ENCODE assay signal across 7 mouse cellular contexts in the genomic region with DNA sequence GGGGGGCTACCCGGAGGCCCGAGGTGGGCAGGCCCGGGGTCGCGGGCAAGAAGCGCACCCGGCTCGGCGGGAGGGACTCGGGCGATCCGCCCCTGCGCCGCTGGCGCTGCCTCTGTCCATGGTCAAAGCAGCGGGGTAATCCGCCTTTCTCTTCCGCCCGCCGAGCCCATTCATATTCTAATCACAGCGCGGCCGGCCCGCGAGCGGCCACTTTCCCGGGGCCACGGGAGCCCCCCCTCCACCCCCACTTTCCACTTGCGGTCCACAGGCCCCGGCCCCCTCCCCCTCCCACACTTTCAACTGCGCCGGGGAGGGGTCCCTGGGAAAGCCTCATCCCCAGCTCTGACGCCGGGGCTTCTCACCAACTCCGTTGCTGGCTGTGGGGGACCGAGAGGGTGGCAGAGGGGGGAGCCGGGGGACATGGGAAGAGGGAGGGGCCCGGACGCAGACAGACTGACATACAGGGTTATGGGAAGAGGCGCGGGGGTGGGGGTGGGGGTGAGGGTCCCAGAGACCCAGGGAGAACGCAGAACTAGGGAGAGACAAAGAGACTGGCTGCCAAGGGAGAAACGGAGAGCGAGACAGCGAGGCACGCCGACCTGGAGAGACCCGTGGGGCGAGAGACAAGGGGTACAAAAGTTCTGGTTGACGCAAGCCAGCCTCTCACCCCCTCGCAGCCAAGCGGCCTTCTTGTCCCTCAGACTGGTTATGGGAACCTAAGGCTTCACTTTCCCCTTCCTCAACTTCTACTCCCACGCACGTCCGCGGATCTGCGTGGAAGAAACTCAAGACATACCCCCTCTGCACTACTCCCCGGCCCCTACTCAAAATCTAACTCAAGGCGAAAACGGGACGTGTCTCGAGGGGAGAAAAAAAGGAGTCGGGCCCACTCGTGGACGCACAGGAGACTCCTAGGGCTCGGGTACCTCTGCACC. TPM values are rescaled to one million over a fixed set of nuclear protein-coding genes. Genes with fewer than 3 reads are reported as not detected.
DNase-seq lines count a peak whose midpoint lies in the region; ATAC-seq and TF ChIP-seq lines count a peak whose summit lies in the region.

No protein-coding gene starts in this region.

- H3K9ac ChIP-seq in embryonic facial prominence, embryonic 11.5 days (replicated peaks; ENCODE audit: low read length), result peak overlapping the region; percentile 22
- no peak overlapping the region for H3K9ac ChIP-seq in liver, embryonic 15.5 days

- no peaks in the 10 kb centered on the region for H3K36me3 ChIP-seq in megakaryocyte, embryonic 14.5 days (replicated peaks; ENCODE audit: low read length)
- no peaks in the 10 kb centered on the region; the same call in 1 of the 2 replicates for H3K36me3 ChIP-seq in embryonic facial prominence, embryonic 11.5 days (replicated peaks; ENCODE audit: control insufficient read depth, insufficient read depth, low read depth, low read length)
- H3K36me3 ChIP-seq in hindbrain, embryonic 10.5 days, result peaks cover 8% of the 10 kb centered on the region; the same call in 1 of the 2 replicates
- H3K36me3 ChIP-seq in liver, embryonic 15.5 days (replicated peaks), result no peaks in the 10 kb centered on the region
- H3K36me3 ChIP-seq in small intestine, adult 2 months (ENCODE audit: control insufficient read depth, insufficient read depth, low read length), result no peaks in the 10 kb centered on the region

- H3K4me3 ChIP-seq in megakaryocyte, embryonic 14.5 days (replicated peaks), result peak overlapping the region; percentile 46
- H3K4me3 ChIP-seq in embryonic facial prominence, embryonic 11.5 days (ENCODE audit: low read depth, low read length), result peak overlapping the region; percentile 24
- peak overlapping the region; percentile 77 for H3K4me3 ChIP-seq in hindbrain, embryonic 10.5 days
- peak overlapping the region; percentile 20; the same call in 1 of the 2 replicates for H3K4me3 ChIP-seq in liver, embryonic 15.5 days (replicated peaks)
- peak overlapping the region; percentile 24 for H3K4me3 ChIP-seq in small intestine, adult 2 months (ENCODE audit: low read depth, low read length)

- H3K27me3 ChIP-seq in megakaryocyte, embryonic 14.5 days (replicated peaks), result peaks cover 93% of the 10 kb centered on the region
- peaks cover 59% of the 10 kb centered on the region for H3K27me3 ChIP-seq in embryonic facial prominence, embryonic 11.5 days (ENCODE audit: control insufficient read depth, insufficient read depth, low read length)
- peaks cover 88% of the 10 kb centered on the region for H3K27me3 ChIP-seq in hindbrain, embryonic 10.5 days (ENCODE audit: insufficient read depth, poor library complexity, severe bottlenecking)
- peaks cover 89% of the 10 kb centered on the region for H3K27me3 ChIP-seq in liver, embryonic 15.5 days
- peaks cover 76% of the 10 kb centered on the region for H3K27me3 ChIP-seq in small intestine, adult 2 months (ENCODE audit: control insufficient read depth, insufficient read depth, low read length)

- H3K4me2 ChIP-seq in embryonic facial prominence, embryonic 11.5 days (ENCODE audit: low read depth, low read length), result peak overlapping the region; percentile 67
- peak overlapping the region; percentile 30 for H3K4me2 ChIP-seq in liver, embryonic 15.5 days

- under 1% methylated on average over 62 of the region's 66 CpGs for WGBS in embryonic facial prominence, embryonic 11.5 days
- WGBS in hindbrain, embryonic 10.5 days, result under 1% methylated on average over 66 of the region's 66 CpGs
- WGBS in liver, embryonic 15.5 days (ENCODE audit: insufficient replicate concordance), result 2% methylated on average over 66 of the region's 66 CpGs
- 4% methylated on average over 66 of the region's 66 CpGs for WGBS in small intestine, adult 2 months

- peaks cover 52% of the 10 kb centered on the region for H3K4me1 ChIP-seq in megakaryocyte, embryonic 14.5 days
- peaks cover 4% of the 10 kb centered on the region for H3K4me1 ChIP-seq in embryonic facial prominence, embryonic 11.5 days (ENCODE audit: control insufficient read depth, insufficient read depth, low read length)
- H3K4me1 ChIP-seq in hindbrain, embryonic 10.5 days (replicated peaks), result peaks cover 56% of the 10 kb centered on the region
- H3K4me1 ChIP-seq in liver, embryonic 15.5 days (replicated peaks), result peaks cover 20% of the 10 kb centered on the region
- H3K4me1 ChIP-seq in small intestine, adult 2 months (ENCODE audit: control insufficient read depth, insufficient read depth, insufficient read length, low read length), result peaks cover 14% of the 10 kb centered on the region

- ATAC-seq in megakaryocyte, adult 5-6 weeks (ENCODE audit: poor library complexity, severe bottlenecking), result no peak
- peak; percentile 53 for ATAC-seq in embryonic facial prominence, embryonic 11.5 days (replicated peaks; ENCODE audit: insufficient number of reproducible peaks, low FRiP score, low TSS enrichment, low read depth)
- ATAC-seq in liver, embryonic 15.5 days (ENCODE audit: insufficient read depth), result no peak

- no peak overlapping the region for H3K27ac ChIP-seq in embryonic facial prominence, embryonic 11.5 days (replicated peaks; ENCODE audit: low read depth, low read length)
- peak overlapping the region; percentile 94 for H3K27ac ChIP-seq in hindbrain, embryonic 10.5 days
- no peak overlapping the region for H3K27ac ChIP-seq in liver, embryonic 15.5 days (replicated peaks)
- H3K27ac ChIP-seq in small intestine, adult 2 months (ENCODE audit: insufficient read depth, low read depth, low read length), result no peak overlapping the region

- TF ChIP-seq CTCF in small intestine, adult 2 months (IDR thresholded peaks at IDR 0.05; ENCODE audit: extremely low read depth, insufficient read length, insufficient replicate concordance, low read depth, low read length), result no peak

- H3K9me3 ChIP-seq in megakaryocyte, embryonic 14.5 days, result no peaks in the 10 kb centered on the region
- no peaks in the 10 kb centered on the region for H3K9me3 ChIP-seq in embryonic facial prominence, embryonic 11.5 days (replicated peaks; ENCODE audit: control insufficient read depth, low read length)
- H3K9me3 ChIP-seq in hindbrain, embryonic 10.5 days, result no peaks in the 10 kb centered on the region
- H3K9me3 ChIP-seq in liver, embryonic 15.5 days (replicated peaks), result no peaks in the 10 kb centered on the region

- peak; percentile 75 for DNase-seq in embryonic facial prominence, embryonic 11.5 days (ENCODE audit: low spot score)
- peak; percentile 89 for DNase-seq in hindbrain, embryonic 10.5 days (ENCODE audit: low spot score)
- DNase-seq in thymus, postnatal 4 days, result no peak

- no peak for TF ChIP-seq POLR2A in small intestine, adult 2 months (IDR thresholded peaks at IDR 0.05; ENCODE audit: low read depth, low read length)

RNA-seq across cellular contexts. Expression of a gene that starts 0.7 kb away (rescaled TPM):
- not detected in 2 replicates for polyA plus RNA-seq in megakaryocyte, embryonic 14.5 days (2012; ENCODE audit: insufficient read depth, low replicate concordance)
- 0.11 TPM in 1 of 2 replicates, not detected in the other for total RNA-seq in megakaryocyte, adult 5-6 weeks (2015)
- total RNA-seq in megakaryocyte, adult 5-6 weeks (2017), result 0.24 TPM in 1 of 2 replicates, not detected in the other
- polyA plus RNA-seq in embryonic facial prominence, embryonic 11.5 days (2014; fragmentation: Nextera tagmentation; extraction: Ambion mirVana), result 4.8 and 5.2 TPM in 2 replicates
- 49.2 and 66.6 TPM in 2 replicates for polyA plus RNA-seq in hindbrain, embryonic 10.5 days (2016; fragmentation: Nextera tagmentation; extraction: Ambion mirVana)
- not detected in 2 replicates for polyA plus RNA-seq in liver, embryonic 15.5 days (2015; fragmentation: Nextera tagmentation; extraction: Ambion mirVana)
- not detected in 2 replicates for polyA plus RNA-seq in small intestine, adult 2 months (2012; rRNA removed)

Comparison
In these comparisons a context has a peak if more than half of its experiments do, and no peak if none do; other contexts are left out.
1. H3K4me3 ChIP-seq: peak in every context shown above with its lines; median percentile 77 in hindbrain, embryonic 10.5 days; 46 in megakaryocyte, embryonic 14.5 days; 24 in embryonic facial prominence, embryonic 11.5 days; 24 in small intestine, adult 2 months; 20 in liver, embryonic 15.5 days.